Mouse (Mus musculus): Measurements from ENCODE around the gene Fgf3. TPM values are rescaled to one million over a fixed set of nuclear protein-coding genes. Genes with fewer than 3 reads are reported as not detected.

The Fgf3 gene
- polyA plus RNA-seq (2015; fragmentation: Illumina TruSeq; extraction: RNeasy Lipid Tissue Mini Kit (QIAGEN cat#74804); ENCODE audit: insufficient read depth, low read depth, low replicate concordance) = not detected

DNA sequence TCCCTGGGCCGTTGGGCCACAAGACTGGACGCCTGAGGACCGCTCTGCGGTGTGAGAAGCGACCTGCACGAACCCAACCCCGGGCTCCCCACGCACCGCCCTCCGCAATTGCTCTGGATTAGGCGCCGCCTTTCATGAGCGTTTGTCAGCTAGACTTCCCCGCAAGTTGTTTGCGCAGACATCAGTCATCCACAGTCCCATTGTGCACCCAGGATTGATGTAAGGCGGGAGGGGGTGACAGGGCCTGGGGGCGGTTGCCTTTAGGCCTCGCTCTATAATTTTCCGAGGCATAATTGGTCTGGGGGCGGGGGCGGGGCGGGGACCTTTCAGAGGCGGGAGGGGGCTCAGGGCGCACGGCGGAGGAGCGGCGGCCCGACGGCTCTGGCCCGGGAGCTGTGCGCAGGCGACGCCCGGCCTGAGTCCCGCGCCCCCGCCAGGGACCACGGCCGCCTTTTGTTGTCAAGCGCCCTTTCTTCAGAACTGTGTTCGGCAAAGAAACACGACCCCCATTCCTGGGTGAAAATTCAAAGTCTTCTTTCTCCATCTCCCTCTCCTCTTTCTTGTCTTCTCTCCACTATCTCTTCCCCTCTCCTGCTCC, at the start of gene Fgf3:
TSS of gene Fgf3 (plus strand) at position 193 of the 598 bp plus-strand sequence.

DNA sequence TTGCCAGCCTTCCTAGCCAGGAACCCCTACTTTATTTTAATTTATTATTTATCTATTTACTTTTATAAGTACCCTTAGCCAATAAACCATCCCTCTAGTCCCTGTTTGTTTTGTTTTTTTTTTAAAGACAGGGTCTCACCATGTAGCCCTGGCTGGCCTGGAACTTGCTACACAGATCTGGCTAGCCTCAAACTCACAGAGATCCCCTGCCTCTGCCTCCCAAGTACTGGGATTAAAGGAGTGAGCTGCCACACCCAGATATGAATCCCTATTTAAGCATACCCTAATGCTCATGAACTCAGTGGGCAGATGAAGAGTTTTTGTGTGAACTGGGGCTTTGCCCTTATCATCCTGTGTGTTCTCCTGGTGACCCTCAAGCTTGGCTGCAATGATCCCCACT, 9.2 kb downstream of the Fgf3 start, which contains the start of gene Fgf4:
TSS of gene Fgf4 (plus strand) at position 301 of the 400 bp plus-strand sequence.

Other genes with a start within 250 kb of the Fgf3 start
- 14.6 TPM for gene Ano1, start 86.1 kb upstream of the Fgf3 start, polyA plus RNA-seq (2015; fragmentation: Illumina TruSeq; extraction: RNeasy Lipid Tissue Mini Kit (QIAGEN cat#74804); ENCODE audit: insufficient read depth, low read depth, low replicate concordance)
- not detected for gene Fgf4, start 9.3 kb downstream of the Fgf3 start, polyA plus RNA-seq (2015; fragmentation: Illumina TruSeq; extraction: RNeasy Lipid Tissue Mini Kit (QIAGEN cat#74804); ENCODE audit: insufficient read depth, low read depth, low replicate concordance)
- gene Fgf15, start 58.4 kb downstream of the Fgf3 start, polyA plus RNA-seq (2015; fragmentation: Illumina TruSeq; extraction: RNeasy Lipid Tissue Mini Kit (QIAGEN cat#74804); ENCODE audit: insufficient read depth, low read depth, low replicate concordance) = not detected
- gene LTO1, start 77.0 kb downstream of the Fgf3 start, polyA plus RNA-seq (2015; fragmentation: Illumina TruSeq; extraction: RNeasy Lipid Tissue Mini Kit (QIAGEN cat#74804); ENCODE audit: insufficient read depth, low read depth, low replicate concordance) = 3.6 TPM
- 13.2 TPM for gene Ccnd1, start 101.8 kb downstream of the Fgf3 start, polyA plus RNA-seq (2015; fragmentation: Illumina TruSeq; extraction: RNeasy Lipid Tissue Mini Kit (QIAGEN cat#74804); ENCODE audit: insufficient read depth, low read depth, low replicate concordance)